Mouse (Mus musculus): Measurements from ENCODE around the gene Osbp. TPM values are rescaled to one million over a fixed set of nuclear protein-coding genes. Genes with fewer than 3 reads are reported as not detected.

Gene Osbp
- total RNA-seq, 2 experiments from 2014 or later, result 80.6 to 85.0 TPM

GRCm38 (mm10) chr19:12010281-12010771 lies 44.6 kb downstream of the Osbp start:
- DNase-seq (ENCODE audit: low spot score in 2 of 2), result peak; percentile 30 to 59

- peak in 1 of 2 experiments; percentile 59 for DNase-seq (ENCODE audit: low spot score in 2 of 2)
Observed at GRCm38 (mm10) chr19:12010916-12011559, 45.3 kb downstream of the Osbp start.

- peak; percentile 78 to 88 for DNase-seq (ENCODE audit: low spot score in 2 of 2)
Observed at GRCm38 (mm10) chr19:12011560-12012556, 46.1 kb downstream of the Osbp start.

- no peak for DNase-seq (ENCODE audit: low spot score in 2 of 2)
Observed at GRCm38 (mm10) chr19:12012615-12013014, 46.9 kb downstream of the Osbp start.

GRCm38 (mm10) chr19:12013228-12013627 lies 47.5 kb downstream of the Osbp start:
- DNase-seq (ENCODE audit: low spot score in 2 of 2), result peak in 1 of 2 experiments; percentile 39

- DNase-seq (ENCODE audit: low spot score in 2 of 2), result no peak
Observed at GRCm38 (mm10) chr19:12015708-12016107, 50.0 kb downstream of the Osbp start.

DNA sequence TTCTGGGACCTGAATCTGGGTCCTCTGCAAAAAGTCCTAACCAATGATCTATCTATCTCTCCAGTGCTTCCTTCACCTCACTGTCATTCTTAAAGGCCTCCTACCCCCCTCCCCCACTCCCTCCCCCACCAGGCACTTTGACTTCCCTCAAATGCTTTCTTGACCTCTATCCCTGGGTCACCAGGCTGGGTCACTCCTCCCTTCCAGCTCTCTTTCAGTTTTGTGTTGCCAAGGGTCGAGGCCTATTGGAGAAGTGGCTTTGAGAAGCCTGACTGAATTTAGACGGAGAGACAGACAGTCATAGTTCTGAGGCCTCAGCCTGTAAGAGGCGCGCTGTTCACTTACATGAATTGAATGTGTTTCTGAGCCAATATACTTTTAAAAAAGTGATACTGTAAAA lies 50.5 kb downstream of the Osbp start:
- DNase-seq (ENCODE audit: low spot score in 2 of 2), result no peak

GRCm38 (mm10) chr19:12024149-12024548 lies 58.4 kb downstream of the Osbp start:
- no peak for DNase-seq (ENCODE audit: low spot score in 2 of 2)

- no peak for DNase-seq (ENCODE audit: low spot score in 2 of 2)
Observed at GRCm38 (mm10) chr19:12025333-12025732, 59.6 kb downstream of the Osbp start.

GRCm38 (mm10) chr19:12026606-12027005 lies 60.9 kb downstream of the Osbp start:
- DNase-seq (ENCODE audit: low spot score in 2 of 2), result no peak

DNA sequence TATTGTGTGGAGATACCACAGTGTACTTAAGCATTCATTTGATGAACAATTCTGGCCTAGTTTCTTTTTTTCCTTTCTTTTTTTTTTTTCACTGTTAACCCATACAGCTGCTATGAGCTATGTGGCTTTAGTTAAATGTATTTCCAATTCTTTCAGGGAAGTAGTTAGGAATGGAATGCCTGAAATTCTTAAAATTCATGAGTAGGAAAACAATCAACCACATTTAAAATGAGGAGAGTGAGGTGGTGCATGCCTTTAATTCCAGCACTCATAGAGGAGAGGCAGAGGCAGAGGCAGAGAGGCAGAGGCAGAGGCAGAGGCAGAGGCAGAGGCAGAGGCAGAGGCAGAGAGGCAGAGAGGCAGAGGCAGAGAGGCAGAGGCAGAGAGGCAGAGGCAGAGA lies 72.0 kb downstream of the Osbp start:
- no peak for DNase-seq (ENCODE audit: low spot score in 2 of 2)

- no peak for DNase-seq (ENCODE audit: low spot score in 2 of 2)
Observed at GRCm38 (mm10) chr19:12041217-12041616, 75.5 kb downstream of the Osbp start, which contains the start of gene Olfr1423. Olfr1423 (minus strand) TSS chr19:12041317.

DNA sequence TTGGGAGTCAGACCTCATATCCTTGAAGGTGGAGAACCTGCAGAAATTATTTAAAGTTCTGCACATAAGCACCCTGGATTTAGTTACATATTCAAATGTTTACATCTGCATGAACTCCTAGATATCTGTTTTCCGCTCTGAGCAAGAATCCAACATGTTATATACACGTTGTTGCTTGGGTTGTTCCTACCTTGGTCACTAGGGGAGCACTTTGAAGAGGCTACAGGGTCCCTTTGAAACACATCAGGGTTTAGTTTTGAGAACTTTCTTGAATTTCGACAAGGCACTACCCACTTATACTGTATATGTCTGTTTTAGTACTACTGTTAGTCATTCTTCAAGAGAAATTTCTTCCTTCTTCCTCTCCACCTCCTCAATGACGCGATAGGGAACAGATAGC lies 77.4 kb downstream of the Osbp start:
- DNase-seq (ENCODE audit: low spot score in 2 of 2), result no peak

Small RNA genes lying within 50 kb of the gene (microRNA-seq; reads per million reads assigned to microRNA genes)
- gene Mir6994, result 4.0 reads per million, percentile 15 among the genes with 10 or more reads in this experiment

Other genes starting within 250 kb of the Osbp start
- gene Gif, start 218.4 kb upstream of the Osbp start, total RNA-seq (2021), result not detected
- 10 to 100 TPM; 40.0 to 40.7 TPM for gene Mrpl16, start 195.6 kb upstream of the Osbp start, total RNA-seq (2021)
- 1 to 10 TPM; 1.2 to 2.1 TPM for gene Stx3, start 146.5 kb upstream of the Osbp start, total RNA-seq (2021)
- not detected for gene Olfr1417, start 126.7 kb upstream of the Osbp start, total RNA-seq (2021)
- gene Olfr1418, start 104.9 kb upstream of the Osbp start, total RNA-seq (2021), result not detected
- not detected for gene Olfr1419, start 90.8 kb upstream of the Osbp start, total RNA-seq (2021)
- gene Olfr1420, start 79.4 kb upstream of the Osbp start, total RNA-seq (2021), result not detected
- gene Patl1, start 53.5 kb upstream of the Osbp start, total RNA-seq (2021), result 10 to 100 TPM; 29.6 to 32.7 TPM
- gene Olfr1423, start 75.4 kb downstream of the Osbp start, total RNA-seq (2021), result not detected
- gene Olfr1424, start 96.7 kb downstream of the Osbp start, total RNA-seq (2021), result not detected
- gene Olfr1425, start 111.8 kb downstream of the Osbp start, total RNA-seq (2021), result not detected
- gene Olfr1426, start 126.1 kb downstream of the Osbp start, total RNA-seq (2021), result not detected
- gene Olfr1427, start 137.4 kb downstream of the Osbp start, total RNA-seq (2021), result not detected
- gene Olfr1428, start 150.0 kb downstream of the Osbp start, total RNA-seq (2021), result not detected
- gene Olfr76, start 157.3 kb downstream of the Osbp start, total RNA-seq (2021), result not detected
- not detected for gene Olfr1555-ps1, start 204.2 kb downstream of the Osbp start, total RNA-seq (2021)
- gene Olfr1431, start 234.7 kb downstream of the Osbp start, total RNA-seq (2021), result not detected

Data from gastrocnemius, postnatal 4 days (tissue).